Mouse (Mus musculus) E14TG2a.4 (cell line): Measurements from ENCODE around the gene Ccl6.

Source experiments
- CTCF ChIP-seq: conservative IDR thresholded peaks from 2 replicates; pipeline ENCODE4 v1.5.1; 2014; ENCODE audit warnings: low read length
- POU5F1 ChIP-seq: IDR thresholded peaks from 2 replicates; pipeline ENCODE4 v1.6.1; 2014; ENCODE audit warnings: low read length, borderline replicate concordance

- TF ChIP-seq CTCF (no peak), POU5F1 (no peak)
Measured at GRCm38 (mm10) chr11:83610900-83611299, 18.0 kb upstream of the Ccl6 start.
